Mouse (Mus musculus) lung, embryonic 14.5 days (tissue): ENCODE results near the gene Ugt1a2. TPM values are rescaled to one million over a fixed set of nuclear protein-coding genes. Genes with fewer than 3 reads are reported as not detected.

Source experiments
- ATAC-seq: fragments of 200-750 bp; cut with Nextera tagmentation; 2 replicates; pipeline ENCODE4 v1.8.0; 2017; ENCODE audit warnings: mild to moderate bottlenecking, moderate TSS enrichment, moderate library complexity; ENCODE audit not compliant: insufficient read depth
- DNase-seq: peaks from one replicate; pipeline ENCODE4 v3.0.0-alpha.2; 2015
- H3K27ac ChIP-seq: fragments of 300-500 bp; sonication (generic); 2 replicates; pipeline ENCODE4 v1.5.1; 2014; ENCODE audit warnings: low read depth, mild to moderate bottlenecking, moderate library complexity
- H3K27me3 ChIP-seq: fragments of 300-500 bp; sonication (generic); 2 replicates; pipeline ENCODE4 v1.6.1; 2014; ENCODE audit warnings: low read length, control low read depth; ENCODE audit not compliant: insufficient read depth
- H3K36me3 ChIP-seq: fragments of 300-500 bp; sonication (generic); 2 replicates; pipeline ENCODE4 v1.6.1; 2014; ENCODE audit warnings: control low read depth; ENCODE audit not compliant: insufficient read depth
- H3K4me1 ChIP-seq: fragments of 300-500 bp; sonication (generic); 2 replicates; pipeline ENCODE4 v1.6.1; 2014; ENCODE audit warnings: antibody characterized with exemption, control low read depth; ENCODE audit not compliant: insufficient read depth
- H3K4me2 ChIP-seq: fragments of 300-500 bp; sonication (generic); 2 replicates; pipeline ENCODE4 v1.6.1; 2014; ENCODE audit warnings: mild to moderate bottlenecking
- H3K4me3 ChIP-seq: fragments of 300-500 bp; sonication (generic); 2 replicates; pipeline ENCODE4 v1.5.1; 2014; ENCODE audit warnings: low read depth, low read length
- H3K9ac ChIP-seq: fragments of 300-500 bp; sonication (generic); 2 replicates; pipeline ENCODE4 v1.6.1; 2014
- H3K9me3 ChIP-seq: fragments of 300-500 bp; sonication (generic); 2 replicates; pipeline ENCODE4 v1.6.1; 2016; ENCODE audit warnings: low read depth, low read length, control low read depth
- CTCF ChIP-seq: IDR thresholded peaks from 2 replicates; pipeline ENCODE4 v1.5.1; 2016; ENCODE audit warnings: antibody characterized with exemption, low read depth
- WGBS: fragments of 180-500 bp; shearing (Covaris S2); extraction: QIAGEN DNeasy Blood & Tissue Kit; methylation state at CpG from one replicate; pipeline ENCODE4 v1.1.7; 2014; 5-methylcytosine and 5-hydroxymethylcytosine counted together
- polyA plus RNA-seq: library from polyadenylated mRNA; unstranded; fragments of >200 nt; fragmentation: Nextera tagmentation; extraction: Ambion mirVana; gene quantifications from 2 replicates; pipeline ENCODE4 v1.2.1, GENCODE M21; 2014

Gene Ugt1a2
- polyA plus RNA-seq, 1 experiment from 2014 or later, result not detected

DNA sequence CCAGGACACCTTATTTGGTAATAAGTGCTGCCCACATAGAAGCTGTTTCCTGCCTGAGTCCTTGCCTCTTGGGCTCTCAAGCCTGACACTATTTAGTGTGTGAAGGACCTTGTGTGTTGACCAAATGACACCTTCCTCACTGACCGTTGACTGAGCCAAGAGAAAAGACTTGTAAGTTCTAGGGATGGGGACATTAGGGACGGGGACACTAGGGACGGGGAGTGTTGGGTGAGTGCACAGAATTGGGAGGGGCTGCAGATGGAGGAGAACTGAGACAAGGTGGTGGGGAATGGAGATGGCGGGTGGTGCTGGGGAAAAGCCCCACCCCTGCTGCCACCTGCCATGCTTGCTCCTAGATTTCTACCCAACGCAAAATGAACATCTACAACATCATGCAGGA, 29.6 kb downstream of the Ugt1a2 start:
- H3K4me1 ChIP-seq, result no peaks in the 10 kb centered on the region
- no peak overlapping the region for H3K27ac ChIP-seq
- H3K9me3 ChIP-seq, result peaks cover 89% of the 10 kb centered on the region
- TF ChIP-seq CTCF, result no peak
- no peaks in the 10 kb centered on the region for H3K36me3 ChIP-seq
- DNase-seq (no peak), ATAC-seq (no peak)
- no peak overlapping the region for H3K9ac ChIP-seq
- H3K4me3 ChIP-seq, result no peak overlapping the region
- H3K4me2 ChIP-seq, result no peak overlapping the region
- H3K27me3 ChIP-seq, result no peaks in the 10 kb centered on the region
- 83% methylated on average over 5 of the region's 5 CpGs for WGBS

DNA sequence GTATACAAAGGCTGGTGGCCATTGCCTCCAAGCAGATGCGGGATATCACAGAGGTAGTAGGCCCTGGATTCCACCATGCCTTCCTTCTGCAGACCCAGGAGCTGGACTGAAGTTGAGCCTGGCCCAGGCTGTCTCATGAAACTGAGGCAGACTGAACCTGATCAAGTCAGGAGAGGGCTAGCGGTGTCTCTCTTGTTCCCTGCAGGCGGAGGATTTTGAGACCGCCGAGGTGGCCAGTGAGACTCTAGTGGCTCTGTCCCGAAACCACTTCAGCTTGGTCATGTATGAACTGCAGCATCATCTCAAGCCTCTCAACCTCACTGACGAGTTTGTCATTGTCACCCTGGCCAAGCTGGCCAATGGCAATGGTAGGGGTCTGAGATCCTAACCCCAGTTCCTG, 30.0 kb downstream of the Ugt1a2 start:
- Histone ChIP-seq H3K27ac (no peak overlapping the region), H3K36me3 (no peaks in the 10 kb centered on the region), H3K4me2 (no peak overlapping the region), H3K9me3 (peaks cover 92% of the 10 kb centered on the region), H3K9ac (no peak overlapping the region), H3K4me3 (no peak overlapping the region), H3K27me3 (no peaks in the 10 kb centered on the region), H3K4me1 (no peaks in the 10 kb centered on the region)
- DNase-seq (no peak), ATAC-seq (no peak)
- TF ChIP-seq CTCF, result no peak
- 71% methylated on average over 7 of the region's 7 CpGs for WGBS

DNA sequence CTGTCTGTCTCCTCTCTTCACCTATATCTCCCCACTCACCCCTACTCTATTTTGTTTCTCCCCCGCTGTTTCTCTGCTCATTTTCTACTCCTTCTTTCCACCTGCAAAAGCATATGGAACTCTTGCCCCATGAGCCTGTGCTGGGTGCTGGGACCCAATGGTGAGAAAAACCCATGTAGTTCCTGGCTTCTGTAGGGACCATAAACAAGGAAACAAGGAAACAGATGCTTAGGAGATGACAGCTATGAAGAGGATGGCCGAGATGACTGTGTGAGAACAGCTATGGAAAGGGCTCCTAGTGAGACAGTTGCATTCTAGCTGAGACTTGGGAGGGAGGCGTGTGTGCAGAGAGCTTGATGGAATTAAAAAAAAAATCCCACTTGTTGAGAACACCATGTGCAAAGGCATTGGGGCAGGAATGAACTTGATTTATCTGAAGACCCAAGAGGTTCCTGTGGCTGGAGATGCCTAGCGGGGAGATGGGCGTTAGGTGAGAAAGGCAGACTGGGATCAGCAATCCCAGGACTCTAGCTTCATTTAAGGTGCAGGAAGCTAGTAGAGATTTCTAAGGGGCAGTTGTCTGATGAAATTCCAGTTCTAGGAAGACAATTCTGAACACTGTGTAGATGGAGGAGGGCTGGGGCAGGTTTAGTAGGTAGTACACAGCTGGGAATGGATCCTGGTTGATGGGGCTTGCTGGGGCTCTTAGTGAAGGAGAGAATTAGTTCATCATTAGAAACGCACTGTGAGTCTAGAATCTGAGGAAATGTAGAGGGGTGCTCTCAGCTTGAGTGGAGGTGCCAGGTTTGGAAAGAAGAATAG, 30.8 kb downstream of the Ugt1a2 start:
- DNase-seq (no peak), ATAC-seq (no peak)
- no peak overlapping the region for H3K4me2 ChIP-seq
- no peak overlapping the region for H3K27ac ChIP-seq
- no peak overlapping the region for H3K4me3 ChIP-seq
- TF ChIP-seq CTCF, result no peak
- H3K9ac ChIP-seq, result no peak overlapping the region
- 69% methylated on average over 6 of the region's 6 CpGs for WGBS
- no peaks in the 10 kb centered on the region for H3K36me3 ChIP-seq
- peaks cover 91% of the 10 kb centered on the region for H3K9me3 ChIP-seq
- no peaks in the 10 kb centered on the region for H3K27me3 ChIP-seq
- no peaks in the 10 kb centered on the region for H3K4me1 ChIP-seq

DNA sequence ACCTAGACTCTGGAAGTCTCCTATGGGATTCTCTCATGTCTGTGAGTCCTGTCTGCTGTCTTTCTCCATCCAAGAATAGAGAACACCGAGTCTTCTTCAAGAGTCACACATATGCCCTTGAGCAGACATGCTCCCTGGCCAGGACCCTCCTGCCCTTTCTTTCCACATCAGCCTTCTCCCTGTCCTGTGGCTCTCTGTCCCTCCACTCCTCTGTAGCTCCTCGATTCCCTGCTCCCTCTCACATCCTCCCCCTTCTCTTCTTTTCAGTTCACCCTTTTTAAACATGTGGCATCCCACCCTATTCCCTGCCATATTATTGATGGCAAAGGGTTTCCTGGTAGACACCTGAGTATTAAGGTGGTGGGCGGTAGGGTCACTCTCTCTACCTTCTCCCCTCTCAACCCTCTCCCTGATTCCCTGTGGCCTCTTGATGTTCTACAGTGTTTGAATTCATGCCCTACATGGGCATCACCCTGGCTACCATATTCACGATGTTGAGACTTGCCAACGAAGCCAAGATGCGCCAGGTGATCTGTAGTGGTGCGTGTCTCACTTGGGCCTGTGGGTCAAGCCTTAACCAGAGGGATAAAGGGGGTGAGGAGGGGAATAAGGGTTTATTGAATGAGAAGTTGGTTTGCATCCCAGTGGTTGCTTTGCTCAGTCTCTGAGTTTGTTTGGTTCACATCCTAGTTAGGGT, 31.6 kb downstream of the Ugt1a2 start:
- no peak for TF ChIP-seq CTCF
- DNase-seq (no peak), ATAC-seq (no peak)
- Histone ChIP-seq H3K4me2 (no peak overlapping the region), H3K4me1 (no peaks in the 10 kb centered on the region), H3K27me3 (no peaks in the 10 kb centered on the region), H3K4me3 (no peak overlapping the region), H3K9me3 (peaks cover 86% of the 10 kb centered on the region), H3K27ac (no peak overlapping the region), H3K9ac (no peak overlapping the region), H3K36me3 (no peaks in the 10 kb centered on the region)
- WGBS, result 60% methylated on average over 7 of the region's 7 CpGs

DNA sequence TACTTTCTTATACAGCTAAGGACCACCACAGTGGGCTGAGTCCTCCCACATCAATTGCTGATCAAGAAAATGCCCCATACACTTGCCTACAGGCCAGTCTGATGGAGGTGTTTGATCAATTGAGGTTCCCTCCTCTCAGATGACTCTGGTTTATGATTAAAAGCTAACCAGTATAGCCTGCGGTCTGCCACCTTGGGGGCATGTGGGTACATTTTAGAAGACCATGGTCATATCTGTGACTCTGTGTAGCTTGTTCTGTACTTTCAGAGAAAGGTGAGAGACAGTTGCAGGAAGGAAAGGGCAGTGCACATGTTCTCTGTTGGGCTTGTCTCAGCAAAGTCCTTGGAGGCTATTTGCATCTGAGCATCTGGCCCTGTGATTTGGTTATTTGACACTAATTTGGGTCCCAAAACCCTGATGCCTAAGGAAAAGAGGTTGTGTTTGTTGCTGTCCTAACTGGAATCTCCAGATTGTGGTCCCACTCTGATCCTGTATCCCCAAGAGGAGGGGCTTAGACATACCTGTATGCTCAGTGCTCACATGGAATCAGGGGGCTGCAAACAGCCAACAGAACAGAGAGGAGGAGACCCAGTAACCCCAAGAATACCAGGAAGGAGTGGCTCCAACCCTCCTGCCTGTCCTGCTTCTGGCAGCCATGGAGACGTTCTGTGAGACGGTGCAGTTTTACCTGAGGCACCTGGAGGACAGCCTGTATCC, 32.4 kb downstream of the Ugt1a2 start:
- Histone ChIP-seq H3K4me2 (no peak overlapping the region), H3K27me3 (no peaks in the 10 kb centered on the region), H3K27ac (no peak overlapping the region), H3K9me3 (peaks cover 84% of the 10 kb centered on the region), H3K4me3 (no peak overlapping the region), H3K36me3 (no peaks in the 10 kb centered on the region), H3K4me1 (no peaks in the 10 kb centered on the region), H3K9ac (no peak overlapping the region)
- ATAC-seq (no peak), DNase-seq (no peak)
- 53% methylated on average over 3 of the region's 3 CpGs for WGBS
- TF ChIP-seq CTCF, result no peak

DNA sequence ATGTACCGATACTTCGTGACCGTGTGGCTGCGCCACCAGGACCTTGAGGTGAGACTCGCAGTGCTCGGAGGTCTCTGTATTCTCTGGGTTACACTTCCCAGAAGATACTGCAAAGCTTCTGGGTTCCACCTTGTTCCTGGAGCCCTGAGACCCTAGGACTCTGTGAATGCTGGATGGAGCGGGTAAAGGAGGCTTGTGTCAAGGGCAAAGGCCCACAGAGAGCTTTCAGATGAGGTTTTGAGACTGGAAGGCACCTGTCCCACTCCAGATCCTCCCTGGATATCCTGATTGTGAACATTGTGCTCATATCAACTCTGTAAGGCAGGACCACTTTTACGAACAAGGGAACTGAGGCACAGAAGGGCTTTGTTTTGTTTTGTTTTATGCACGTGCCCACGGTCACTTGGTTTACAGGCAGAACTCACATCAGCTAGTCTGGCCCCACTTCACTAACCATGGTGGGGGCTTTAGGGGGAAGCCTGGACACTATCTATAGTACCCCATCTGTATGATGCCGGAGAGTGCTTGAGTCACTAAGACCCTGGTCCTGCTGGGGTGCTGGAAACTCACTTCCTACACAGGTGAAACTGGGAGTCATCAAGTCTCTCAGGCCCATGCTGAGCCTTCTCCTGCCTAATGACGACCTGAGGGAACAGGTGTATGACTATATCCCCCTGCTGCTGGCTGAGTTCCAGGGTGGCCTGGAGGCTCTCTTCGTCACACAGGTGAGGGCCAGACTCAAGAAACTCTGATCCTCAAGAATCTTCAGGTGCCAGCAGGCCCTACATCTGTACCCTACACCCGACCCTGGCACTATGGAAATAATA, 33.2 kb downstream of the Ugt1a2 start:
- TF ChIP-seq CTCF, result no peak
- WGBS, result 67% methylated on average over 14 of the region's 14 CpGs
- no peak for ATAC-seq

More for the DNA sequence above, 33.2 kb downstream of the Ugt1a2 start:
- Histone ChIP-seq H3K36me3 (no peaks in the 10 kb centered on the region), H3K9me3 (peaks cover 82% of the 10 kb centered on the region), H3K9ac (no peak overlapping the region), H3K27ac (no peak overlapping the region), H3K27me3 (no peaks in the 10 kb centered on the region), H3K4me1 (no peaks in the 10 kb centered on the region), H3K4me3 (no peak overlapping the region), H3K4me2 (no peak overlapping the region)
- no peak for DNase-seq
